Mouse (Mus musculus) adrenal gland, adult 10 weeks (tissue): ENCODE results near the gene Mst1. TPM values are rescaled to one million over a fixed set of nuclear protein-coding genes. Genes with fewer than 3 reads are reported as not detected.

Source experiments
- polyA plus RNA-seq: library from polyadenylated mRNA; stranded (reverse); fragments of 350-450 nt; fragmentation: Illumina TruSeq; extraction: RNeasy Lipid Tissue Mini Kit (QIAGEN cat#74804); gene quantifications from one replicate; pipeline ENCODE4 v1.2.3, GENCODE M21; 2014; ENCODE audit warnings: low read depth, low replicate concordance

The Mst1 gene
- not detected for polyA plus RNA-seq

DNA sequence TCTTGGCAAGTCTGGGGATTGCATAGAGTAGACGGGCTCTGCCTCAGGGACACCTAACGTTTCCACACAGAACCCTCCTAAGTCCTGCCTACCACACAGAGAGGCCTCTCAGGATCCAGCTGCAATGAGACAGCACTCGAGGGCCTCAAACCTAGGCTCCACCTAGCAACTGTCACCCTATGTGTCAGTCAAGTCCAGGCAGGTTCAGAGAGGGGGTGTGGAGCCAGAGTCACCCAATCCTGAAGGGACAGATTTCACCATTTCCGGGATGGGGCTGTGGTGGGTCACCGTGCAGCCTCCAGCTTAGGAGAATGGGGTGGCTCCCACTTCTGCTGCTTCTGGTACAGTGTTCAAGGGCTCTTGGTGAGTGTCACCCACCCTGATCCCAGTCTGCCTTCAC lies at the start of gene Mst1:
TSS of gene Mst1 (plus strand) at position 269 of the 400 bp plus-strand sequence.

DNA sequence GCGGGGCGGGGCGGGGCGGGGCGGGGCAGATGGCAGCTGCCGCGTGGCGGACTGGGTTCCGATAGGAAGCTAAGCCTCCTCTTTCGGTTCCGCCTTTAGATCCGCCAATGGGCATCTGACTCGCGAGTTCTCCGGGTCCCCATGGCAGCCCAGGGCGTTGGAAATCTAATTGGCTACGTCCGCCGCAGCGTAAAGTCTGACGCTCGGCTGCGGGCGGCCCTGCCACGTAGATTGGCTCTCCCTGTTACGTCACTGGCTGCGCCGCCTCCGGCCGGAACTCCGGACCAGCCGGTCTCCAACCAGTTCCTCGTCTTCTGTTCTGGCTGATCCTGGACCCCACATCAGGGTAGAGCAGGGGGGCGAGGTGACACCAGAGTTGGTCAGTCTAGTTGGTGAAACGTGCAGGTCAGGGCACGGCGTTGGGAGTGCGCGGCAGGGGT lies 31.2 kb upstream of the Mst1 start, which contains the start of gene Gmppb:
TSS of gene Gmppb (plus strand) at position 227 of the 440 bp plus-strand sequence.

DNA sequence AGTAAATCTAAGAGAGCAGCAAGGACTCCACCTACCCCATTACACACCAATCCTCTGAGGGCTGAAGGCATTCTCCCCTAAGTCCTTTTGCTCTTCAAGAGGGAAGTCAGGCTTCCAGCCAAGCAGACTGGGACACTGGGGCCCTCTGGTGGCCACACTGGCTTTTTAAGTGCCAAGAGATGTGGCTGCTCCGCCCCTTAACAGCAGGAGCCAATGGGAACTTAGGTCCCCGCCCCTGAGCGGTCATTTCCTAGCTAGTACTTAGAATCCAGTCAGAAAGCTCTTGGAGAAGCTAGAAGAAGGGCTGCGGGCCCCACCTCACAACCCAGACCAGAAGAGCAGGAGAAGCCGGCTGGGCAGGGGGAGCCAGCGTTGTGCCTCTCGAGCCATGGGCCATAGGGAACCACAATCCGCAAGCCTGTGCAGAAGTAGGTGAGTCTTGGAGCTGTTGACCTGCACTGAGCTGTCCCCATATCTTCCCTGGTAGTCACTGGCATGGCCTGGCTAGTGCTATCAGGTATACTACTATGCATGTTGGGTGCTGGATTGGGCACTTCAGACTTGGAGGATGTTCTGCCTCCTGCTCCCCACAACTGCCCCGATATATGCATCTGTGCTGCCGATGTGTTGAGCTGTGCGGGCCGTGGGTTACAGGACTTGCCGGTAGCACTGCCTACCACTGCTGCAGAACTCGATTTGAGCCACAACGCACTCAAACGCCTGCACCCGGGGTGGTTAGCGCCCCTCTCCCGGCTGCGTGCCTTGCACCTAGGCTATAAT lies 27.2 kb upstream of the Mst1 start, which contains the start of gene Amigo3:
TSS of gene Amigo3 (plus strand) at position 275 of the 780 bp plus-strand sequence.

DNA sequence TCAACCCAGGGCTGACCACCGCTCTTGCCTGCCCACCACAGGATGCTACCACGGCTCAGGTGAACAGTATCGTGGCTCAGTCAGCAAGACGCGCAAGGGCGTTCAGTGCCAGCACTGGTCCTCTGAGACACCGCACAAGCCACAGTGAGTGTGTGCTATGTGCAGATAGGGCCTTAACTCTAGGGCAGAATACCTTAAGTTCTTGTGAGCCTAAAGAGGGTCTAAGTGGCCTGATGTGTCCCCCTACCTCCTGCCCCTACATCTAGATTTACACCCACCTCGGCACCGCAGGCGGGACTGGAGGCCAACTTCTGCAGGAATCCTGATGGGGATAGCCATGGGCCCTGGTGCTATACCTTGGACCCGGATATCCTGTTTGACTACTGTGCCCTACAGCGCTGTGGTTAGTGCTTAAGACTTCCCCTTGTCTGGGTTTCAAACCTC lies 2.8 kb downstream of the Mst1 start, which contains the start of gene Rnf123:
TSS of gene Rnf123 (minus strand) at position 359 of the 444 bp plus-strand sequence.

DNA sequence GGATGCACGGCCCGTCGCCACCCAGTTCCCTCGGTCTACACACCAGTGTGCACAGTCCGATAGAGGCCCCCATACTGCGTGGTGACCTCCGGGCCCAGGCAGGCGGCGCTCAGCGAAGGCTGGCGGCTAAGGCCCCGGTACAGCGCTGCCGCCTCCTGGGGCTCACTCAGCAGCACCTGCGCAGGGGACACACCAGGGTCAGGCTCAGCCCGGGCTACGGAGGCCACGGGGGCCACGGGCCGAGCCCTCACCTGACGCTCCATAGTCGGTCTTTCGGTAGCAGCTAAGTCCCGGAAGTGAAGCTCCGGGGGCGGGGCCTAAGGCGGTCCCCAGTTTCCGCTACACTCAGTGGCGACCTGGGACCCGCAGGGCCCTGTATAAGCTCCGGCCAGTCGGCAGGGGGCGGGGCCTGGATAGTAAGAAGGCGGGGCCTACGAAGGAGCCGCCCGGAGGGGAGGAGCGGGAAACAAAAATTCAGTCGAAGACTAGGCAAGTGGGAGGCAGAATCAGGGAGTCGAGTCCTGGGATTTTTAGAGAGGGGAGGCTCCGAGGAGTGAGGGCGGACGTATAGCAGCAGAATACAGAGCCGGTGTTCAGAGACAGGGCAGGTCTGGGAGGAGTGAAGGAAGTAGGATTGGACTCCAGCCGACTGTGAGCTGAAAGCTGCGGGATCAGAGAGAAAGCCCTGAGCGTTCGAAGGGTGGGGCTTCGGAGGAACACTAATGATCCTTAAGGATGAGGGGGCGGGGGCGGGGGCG lies 14.1 kb downstream of the Mst1 start, which contains the start of gene Apeh:
TSS of gene Apeh (minus strand) at position 423 of the 758 bp plus-strand sequence.

Other genes with a start within 250 kb of the Mst1 start
- 106 TPM for gene Rbm6, start 207.2 kb upstream of the Mst1 start, polyA plus RNA-seq
- 0.35 TPM for gene Mon1a, start 192.3 kb upstream of the Mst1 start, polyA plus RNA-seq
- gene Mst1r, start 173.6 kb upstream of the Mst1 start, polyA plus RNA-seq: 0.93 TPM
- not detected for gene Actl11, start 152.0 kb upstream of the Mst1 start, polyA plus RNA-seq
- 0.64 TPM for gene Camkv, start 144.8 kb upstream of the Mst1 start, polyA plus RNA-seq
- not detected for gene Traip, start 130.3 kb upstream of the Mst1 start, polyA plus RNA-seq
- 2.0 TPM for gene Uba7, start 104.9 kb upstream of the Mst1 start, polyA plus RNA-seq
- gene Gm20661, start 97.4 kb upstream of the Mst1 start, polyA plus RNA-seq: not detected
- gene Inka1, start 94.6 kb upstream of the Mst1 start, polyA plus RNA-seq: not detected
- not detected for gene Cdhr4, start 87.9 kb upstream of the Mst1 start, polyA plus RNA-seq
- not detected for gene Gm20662, start 84.1 kb upstream of the Mst1 start, polyA plus RNA-seq
- gene Ip6k1, start 77.9 kb upstream of the Mst1 start, polyA plus RNA-seq: 27.1 TPM
- gene Gmppb, start 31.2 kb upstream of the Mst1 start, polyA plus RNA-seq: 0.64 TPM
- gene Amigo3, start 27.3 kb upstream of the Mst1 start, polyA plus RNA-seq: 0.23 TPM
- 0.99 TPM for gene Rnf123, start 2.9 kb downstream of the Mst1 start, polyA plus RNA-seq
- 40.2 TPM for gene Apeh, start 14.2 kb downstream of the Mst1 start, polyA plus RNA-seq
- gene Bsn, start 109.9 kb downstream of the Mst1 start, polyA plus RNA-seq: 0.35 TPM
- 56.8 TPM for gene Dag1, start 183.5 kb downstream of the Mst1 start, polyA plus RNA-seq
- 27.2 TPM for gene Nicn1, start 210.0 kb downstream of the Mst1 start, polyA plus RNA-seq
- 0.82 TPM for gene Amt, start 216.4 kb downstream of the Mst1 start, polyA plus RNA-seq
- 620 TPM for gene Rhoa, start 225.7 kb downstream of the Mst1 start, polyA plus RNA-seq
- 17.1 TPM for gene Tcta, start 225.7 kb downstream of the Mst1 start, polyA plus RNA-seq